Mouse (Mus musculus) hindbrain, embryonic 15.5 days (tissue): ENCODE measurements around the gene Krt71. TPM values are rescaled to one million over a fixed set of nuclear protein-coding genes. Genes with fewer than 3 reads are reported as not detected.
"Not testable (repeated sequence)": the region's sequence is repeated elsewhere in the genome, so short reads cannot be mapped to it uniquely, and the experiment has no call there.

Experiments used
- ATAC-seq: fragments of 200-750 bp; cut with Nextera tagmentation; 2 replicates; pipeline ENCODE4 v1.8.0; 2017; ENCODE audit warnings: low read depth, moderate number of reproducible peaks, moderate TSS enrichment; ENCODE audit not compliant: low FRiP score
- H3K27ac ChIP-seq: fragments of 300-500 bp; sonication (generic); replicated peaks from 2 replicates; pipeline ENCODE4 v1.5.1; 2015; ENCODE audit warnings: mild to moderate bottlenecking, inconsistent platforms
- H3K27me3 ChIP-seq: fragments of 300-500 bp; sonication (generic); 2 replicates; pipeline ENCODE4 v1.6.1; 2015; ENCODE audit warnings: control low read depth, inconsistent platforms
- H3K36me3 ChIP-seq: fragments of 300-500 bp; sonication (generic); 2 replicates; pipeline ENCODE4 v1.6.1; 2015; ENCODE audit warnings: control low read depth, inconsistent platforms
- H3K4me1 ChIP-seq: fragments of 300-500 bp; sonication (generic); replicated peaks from 2 replicates; pipeline ENCODE4 v1.6.1; 2015; ENCODE audit warnings: control low read depth, inconsistent platforms
- H3K4me2 ChIP-seq: fragments of 300-500 bp; sonication (generic); 2 replicates; pipeline ENCODE4 v1.6.1; 2015; ENCODE audit warnings: moderate library complexity, mild to moderate bottlenecking, inconsistent platforms
- H3K4me3 ChIP-seq: fragments of 300-500 bp; sonication (generic); 2 replicates; pipeline ENCODE4 v1.5.1; 2015; ENCODE audit warnings: mild to moderate bottlenecking, inconsistent platforms
- H3K9ac ChIP-seq: fragments of 300-500 bp; sonication (generic); 2 replicates; pipeline ENCODE4 v1.6.1; 2015; ENCODE audit warnings: inconsistent platforms
- H3K9me3 ChIP-seq: fragments of 300-500 bp; sonication (generic); 2 replicates; pipeline ENCODE4 v1.6.1; 2016; ENCODE audit warnings: control low read depth, inconsistent platforms
- WGBS: fragments of 180-500 bp; shearing (Covaris S2); methylation state at CpG from one replicate; pipeline ENCODE4 v1.1.7; 2015; 5-methylcytosine and 5-hydroxymethylcytosine counted together
- polyA plus RNA-seq: library from polyadenylated mRNA; unstranded; fragments of >200 nt; fragmentation: Nextera tagmentation; extraction: Ambion mirVana; gene quantifications from 2 replicates; pipeline ENCODE4 v1.2.1, GENCODE M21; 2015

Krt71 gene
- polyA plus RNA-seq, 1 experiment from 2014 or later, result 1.4 TPM

GRCm38 (mm10) chr15:101712720-101713119, 30.2 kb downstream of the Krt71 start, which contains the start of gene Krt5:
TSS of gene Krt5 (minus strand) at chr15:101712898.
- H3K4me3 ChIP-seq, result no peak within 1 kb of the TSS
- 68% methylated on average over 13 of the region's 13 CpGs for WGBS
- no peak within 1 kb of the TSS for H3K4me2 ChIP-seq
- no peaks in the 10 kb centered on the region for H3K4me1 ChIP-seq
- H3K36me3 ChIP-seq, result no peaks in the 10 kb centered on the region
- no peak within 1 kb of the TSS for H3K27ac ChIP-seq
- ATAC-seq, result no peak
- H3K9me3 ChIP-seq, result no peaks in the 10 kb centered on the region
- H3K27me3 ChIP-seq, result no peaks in the 10 kb centered on the region
- H3K9ac ChIP-seq, result no peak within 1 kb of the TSS

GRCm38 (mm10) chr15:101708683-101709082, 34.2 kb downstream of the Krt71 start:
- no peak overlapping the region for H3K4me3 ChIP-seq
- no peak overlapping the region for H3K4me2 ChIP-seq
- no peak overlapping the region for H3K9ac ChIP-seq
- no peak overlapping the region for H3K27ac ChIP-seq
- WGBS, result 69% methylated on average over 11 of the region's 11 CpGs
- H3K27me3 ChIP-seq, result no peaks in the 10 kb centered on the region
- H3K9me3 ChIP-seq, result no peaks in the 10 kb centered on the region
- no peak for ATAC-seq
- H3K4me1 ChIP-seq, result no peaks in the 10 kb centered on the region
- no peaks in the 10 kb centered on the region for H3K36me3 ChIP-seq

GRCm38 (mm10) chr15:101707454-101707853, 35.5 kb downstream of the Krt71 start:
- H3K27ac ChIP-seq, result no peak overlapping the region
- no peaks in the 10 kb centered on the region for H3K36me3 ChIP-seq
- H3K9ac ChIP-seq, result no peak overlapping the region
- no peaks in the 10 kb centered on the region for H3K27me3 ChIP-seq
- no peak for ATAC-seq
- WGBS, result 88% methylated on average over 9 of the region's 9 CpGs
- no peak overlapping the region for H3K4me3 ChIP-seq
- no peaks in the 10 kb centered on the region for H3K4me1 ChIP-seq
- no peak overlapping the region for H3K4me2 ChIP-seq
- H3K9me3 ChIP-seq, result no peaks in the 10 kb centered on the region

- Histone ChIP-seq H3K27ac (no peak overlapping the region), H3K9ac (no peak overlapping the region), H3K27me3 (no peaks in the 10 kb centered on the region), H3K9me3 (no peaks in the 10 kb centered on the region), H3K4me1 (no peaks in the 10 kb centered on the region), H3K4me3 (no peak overlapping the region), H3K36me3 (no peaks in the 10 kb centered on the region), H3K4me2 (no peak overlapping the region)
- 74% methylated on average over 4 of the region's 4 CpGs for WGBS
- ATAC-seq, result no peak
These were observed 38.8 kb downstream of the Krt71 start for GRCm38 (mm10) chr15:101704066-101704465.

- Histone ChIP-seq H3K4me3 (no peak overlapping the region), H3K9me3 (no peaks in the 10 kb centered on the region), H3K9ac (no peak overlapping the region), H3K36me3 (no peaks in the 10 kb centered on the region), H3K27ac (no peak overlapping the region), H3K27me3 (no peaks in the 10 kb centered on the region), H3K4me1 (no peaks in the 10 kb centered on the region), H3K4me2 (no peak overlapping the region)
- no peak for ATAC-seq
- 5% methylated on average over 2 of the region's 2 CpGs for WGBS
These were observed 40.5 kb downstream of the Krt71 start for GRCm38 (mm10) chr15:101702380-101702779.

- 85% methylated on average over 8 of the region's 8 CpGs for WGBS
- no peak for ATAC-seq
These were observed 43.0 kb downstream of the Krt71 start for GRCm38 (mm10) chr15:101699866-101700265.

GRCm38 (mm10) chr15:101699192-101699591, 43.7 kb downstream of the Krt71 start:
- Histone ChIP-seq H3K9ac (no peak overlapping the region), H3K4me3 (no peak overlapping the region), H3K27ac (no peak overlapping the region), H3K4me2 (no peak overlapping the region), H3K36me3 (no peaks in the 10 kb centered on the region), H3K27me3 (no peaks in the 10 kb centered on the region), H3K9me3 (no peaks in the 10 kb centered on the region), H3K4me1 (no peaks in the 10 kb centered on the region)
- no peak for ATAC-seq
- WGBS, result 56% methylated on average over 3 of the region's 3 CpGs

More at GRCm38 (mm10) chr15:101699866-101700265, 43.0 kb downstream of the Krt71 start:
- Histone ChIP-seq H3K36me3 (no peaks in the 10 kb centered on the region), H3K9ac (no peak overlapping the region), H3K4me3 (no peak overlapping the region), H3K4me2 (no peak overlapping the region), H3K27ac (no peak overlapping the region), H3K4me1 (no peaks in the 10 kb centered on the region), H3K9me3 (no peaks in the 10 kb centered on the region), H3K27me3 (no peaks in the 10 kb centered on the region)

GRCm38 (mm10) chr15:101697326-101698188, 45.4 kb downstream of the Krt71 start:
- no peaks in the 10 kb centered on the region for H3K4me1 ChIP-seq
- no peaks in the 10 kb centered on the region for H3K27me3 ChIP-seq
- no peak overlapping the region for H3K4me2 ChIP-seq
- no peak overlapping the region for H3K9ac ChIP-seq
- H3K4me3 ChIP-seq, result no peak overlapping the region
- no peak for ATAC-seq
- no peak overlapping the region for H3K27ac ChIP-seq
- no peaks in the 10 kb centered on the region for H3K36me3 ChIP-seq
- 77% methylated on average over 8 of the region's 8 CpGs for WGBS
- no peaks in the 10 kb centered on the region for H3K9me3 ChIP-seq

- no peaks in the 10 kb centered on the region for H3K9me3 ChIP-seq
These were observed 48.7 kb downstream of the Krt71 start, which contains the start of gene Krt6a for GRCm38 (mm10) chr15:101694207-101694606. TSS of gene Krt6a (minus strand) at chr15:101694307.

GRCm38 (mm10) chr15:101690460-101690859, 52.4 kb downstream of the Krt71 start:
- H3K27me3 ChIP-seq, ATAC-seq, H3K4me3 ChIP-seq, H3K36me3 ChIP-seq, H3K4me1 ChIP-seq, H3K27ac ChIP-seq, H3K4me2 ChIP-seq, H3K9ac ChIP-seq, H3K9me3 ChIP-seq: not testable (repeated sequence)
- 90% methylated on average over 5 of the region's 5 CpGs for WGBS

More at GRCm38 (mm10) chr15:101694207-101694606, 48.7 kb downstream of the Krt71 start, which contains the start of gene Krt6a:
- Histone ChIP-seq H3K4me1 (no peaks in the 10 kb centered on the region), H3K27ac (no peak within 1 kb of the TSS), H3K9ac (no peak within 1 kb of the TSS), H3K4me2 (no peak within 1 kb of the TSS), H3K27me3 (no peaks in the 10 kb centered on the region), H3K4me3 (no peak within 1 kb of the TSS), H3K36me3 (no peaks in the 10 kb centered on the region)
- no peak for ATAC-seq
- 89% methylated on average over 5 of the region's 5 CpGs for WGBS

- Histone ChIP-seq H3K9me3 (no peaks in the 10 kb centered on the region), H3K4me2 (no peak overlapping the region), H3K27ac (no peak overlapping the region), H3K27me3 (no peaks in the 10 kb centered on the region), H3K4me1 (no peaks in the 10 kb centered on the region), H3K9ac (no peak overlapping the region), H3K36me3 (no peaks in the 10 kb centered on the region), H3K4me3 (no peak overlapping the region)
- 68% methylated on average over 2 of the region's 2 CpGs for WGBS
- no peak for ATAC-seq
These were observed 54.7 kb downstream of the Krt71 start for GRCm38 (mm10) chr15:101688161-101688560.
